Mouse (Mus musculus): ENCODE results near the gene Exoc7.

Exoc7 gene

GRCm38 (mm10) chr11:116307019-116307725 lies at the start of gene Exoc7:
TSS of gene Exoc7 (minus strand) at chr11:116307233.
- Histone ChIP-seq H3K4me1 (replicated peaks; ENCODE audit: low read depth, low read length) (peaks cover 16% of the 10 kb centered on the region), H3K9me3 (ENCODE audit: low read length) (no peaks in the 10 kb centered on the region), H3K4me3 (replicated peaks; ENCODE audit: low read length) (peak within 1 kb of the TSS; percentile 80), H3K27me3 (ENCODE audit: insufficient read depth, low read length) (no peaks in the 10 kb centered on the region), H3K36me3 (ENCODE audit: insufficient read depth, low read length) (peaks cover 18% of the 10 kb centered on the region)
- no peak for TF ChIP-seq POU5F1 (IDR thresholded peaks at IDR 0.05; ENCODE audit: borderline replicate concordance, low read length)
- TF ChIP-seq NANOG (IDR thresholded peaks at IDR 0.05; ENCODE audit: borderline replicate concordance, low read length) = no peak
- TF ChIP-seq CTCF (conservative IDR thresholded peaks at IDR 0.05; ENCODE audit: low read length) = no peak

GRCm38 (mm10) chr11:116354521-116354920 lies 47.5 kb upstream of the Exoc7 start:
- H3K4me1 ChIP-seq (replicated peaks; ENCODE audit: low read depth, low read length) = peaks cover 26% of the 10 kb centered on the region

GRCm38 (mm10) chr11:116353535-116353934 lies 46.5 kb upstream of the Exoc7 start:
- H3K4me1 ChIP-seq (replicated peaks; ENCODE audit: low read depth, low read length) = peaks cover 24% of the 10 kb centered on the region
- no peak overlapping the region for H3K4me3 ChIP-seq (replicated peaks; ENCODE audit: low read length)
- H3K27me3 ChIP-seq (ENCODE audit: insufficient read depth, low read length) = peaks cover 21% of the 10 kb centered on the region
- no peaks in the 10 kb centered on the region; the same call in 1 of the 2 replicates for H3K9me3 ChIP-seq (ENCODE audit: low read length)
- no peak for TF ChIP-seq CTCF (conservative IDR thresholded peaks at IDR 0.05; ENCODE audit: low read length)
- no peak for TF ChIP-seq NANOG (IDR thresholded peaks at IDR 0.05; ENCODE audit: borderline replicate concordance, low read length)
- no peak for TF ChIP-seq POU5F1 (IDR thresholded peaks at IDR 0.05; ENCODE audit: borderline replicate concordance, low read length)
- H3K36me3 ChIP-seq (ENCODE audit: insufficient read depth, low read length) = peaks cover 5% of the 10 kb centered on the region; the same call in 1 of the 2 replicates

More at GRCm38 (mm10) chr11:116354521-116354920, 47.5 kb upstream of the Exoc7 start:
- H3K4me3 ChIP-seq (replicated peaks; ENCODE audit: low read length) = no peak overlapping the region
- H3K36me3 ChIP-seq (ENCODE audit: insufficient read depth, low read length) = peaks cover 5% of the 10 kb centered on the region; the same call in 1 of the 2 replicates
- H3K27me3 ChIP-seq (ENCODE audit: insufficient read depth, low read length) = peaks cover 27% of the 10 kb centered on the region
- no peaks in the 10 kb centered on the region; the same call in 1 of the 2 replicates for H3K9me3 ChIP-seq (ENCODE audit: low read length)
- no peak for TF ChIP-seq CTCF (conservative IDR thresholded peaks at IDR 0.05; ENCODE audit: low read length)
- TF ChIP-seq NANOG (IDR thresholded peaks at IDR 0.05; ENCODE audit: borderline replicate concordance, low read length) = no peak
- no peak for TF ChIP-seq POU5F1 (IDR thresholded peaks at IDR 0.05; ENCODE audit: borderline replicate concordance, low read length)

- Histone ChIP-seq H3K36me3 (ENCODE audit: insufficient read depth, low read length) (peaks cover 11% of the 10 kb centered on the region), H3K4me3 (replicated peaks; ENCODE audit: low read length) (no peak overlapping the region), H3K4me1 (replicated peaks; ENCODE audit: low read depth, low read length) (peaks cover 28% of the 10 kb centered on the region), H3K9me3 (ENCODE audit: low read length) (no peaks in the 10 kb centered on the region; the same call in 1 of the 2 replicates), H3K27me3 (ENCODE audit: insufficient read depth, low read length) (peaks cover 28% of the 10 kb centered on the region)
- no peak for TF ChIP-seq CTCF (conservative IDR thresholded peaks at IDR 0.05; ENCODE audit: low read length)
- no peak for TF ChIP-seq POU5F1 (IDR thresholded peaks at IDR 0.05; ENCODE audit: borderline replicate concordance, low read length)
- TF ChIP-seq NANOG (IDR thresholded peaks at IDR 0.05; ENCODE audit: borderline replicate concordance, low read length) = no peak
These were observed 44.3 kb upstream of the Exoc7 start for GRCm38 (mm10) chr11:116351294-116351693.

- no peak for TF ChIP-seq CTCF (conservative IDR thresholded peaks at IDR 0.05; ENCODE audit: low read length)
- Histone ChIP-seq H3K4me3 (replicated peaks; ENCODE audit: low read length) (no peak overlapping the region), H3K36me3 (ENCODE audit: insufficient read depth, low read length) (peaks cover 6% of the 10 kb centered on the region; the same call in 1 of the 2 replicates), H3K27me3 (ENCODE audit: insufficient read depth, low read length) (peaks cover 23% of the 10 kb centered on the region), H3K4me1 (replicated peaks; ENCODE audit: low read depth, low read length) (peaks cover 49% of the 10 kb centered on the region), H3K9me3 (ENCODE audit: low read length) (no peaks in the 10 kb centered on the region)
These were observed 40.9 kb upstream of the Exoc7 start for GRCm38 (mm10) chr11:116347955-116348354.

- H3K27me3 ChIP-seq (ENCODE audit: insufficient read depth, low read length) = peaks cover 32% of the 10 kb centered on the region
- H3K36me3 ChIP-seq (ENCODE audit: insufficient read depth, low read length) = peaks cover 6% of the 10 kb centered on the region; the same call in 1 of the 2 replicates
- H3K4me3 ChIP-seq (replicated peaks; ENCODE audit: low read length) = no peak overlapping the region
- TF ChIP-seq POU5F1 (IDR thresholded peaks at IDR 0.05; ENCODE audit: borderline replicate concordance, low read length) = no peak
- no peak for TF ChIP-seq CTCF (conservative IDR thresholded peaks at IDR 0.05; ENCODE audit: low read length)
- no peak for TF ChIP-seq NANOG (IDR thresholded peaks at IDR 0.05; ENCODE audit: borderline replicate concordance, low read length)
- no peaks in the 10 kb centered on the region for H3K9me3 ChIP-seq (ENCODE audit: low read length)
- peaks cover 59% of the 10 kb centered on the region for H3K4me1 ChIP-seq (replicated peaks; ENCODE audit: low read depth, low read length)
These were observed 40.0 kb upstream of the Exoc7 start for GRCm38 (mm10) chr11:116347012-116347411.

GRCm38 (mm10) chr11:116342069-116342791 lies 35.2 kb upstream of the Exoc7 start:
- TF ChIP-seq POU5F1 (IDR thresholded peaks at IDR 0.05; ENCODE audit: borderline replicate concordance, low read length) = no peak
- no peak for TF ChIP-seq NANOG (IDR thresholded peaks at IDR 0.05; ENCODE audit: borderline replicate concordance, low read length)
- TF ChIP-seq CTCF (conservative IDR thresholded peaks at IDR 0.05; ENCODE audit: low read length) = no peak
- Histone ChIP-seq H3K27me3 (ENCODE audit: insufficient read depth, low read length) (peaks cover 37% of the 10 kb centered on the region), H3K4me1 (replicated peaks; ENCODE audit: low read depth, low read length) (peaks cover 46% of the 10 kb centered on the region), H3K4me3 (replicated peaks; ENCODE audit: low read length) (no peak overlapping the region), H3K36me3 (ENCODE audit: insufficient read depth, low read length) (peaks cover 6% of the 10 kb centered on the region; the same call in 1 of the 2 replicates), H3K9me3 (ENCODE audit: low read length) (no peaks in the 10 kb centered on the region)

GRCm38 (mm10) chr11:116337531-116337930 lies 30.5 kb upstream of the Exoc7 start:
- no peak overlapping the region for H3K4me3 ChIP-seq (replicated peaks; ENCODE audit: low read length)
- H3K36me3 ChIP-seq (ENCODE audit: insufficient read depth, low read length) = no peaks in the 10 kb centered on the region
- H3K27me3 ChIP-seq (ENCODE audit: insufficient read depth, low read length) = peaks cover 68% of the 10 kb centered on the region
- no peaks in the 10 kb centered on the region for H3K9me3 ChIP-seq (ENCODE audit: low read length)
- TF ChIP-seq CTCF (conservative IDR thresholded peaks at IDR 0.05; ENCODE audit: low read length) (no peak), POU5F1 (IDR thresholded peaks at IDR 0.05; ENCODE audit: borderline replicate concordance, low read length) (no peak), NANOG (IDR thresholded peaks at IDR 0.05; ENCODE audit: borderline replicate concordance, low read length) (no peak)
- H3K4me1 ChIP-seq (replicated peaks; ENCODE audit: low read depth, low read length) = peaks cover 51% of the 10 kb centered on the region

Data from E14TG2a.4 (cell line).